Mouse (Mus musculus): ENCODE data around the gene Foxk2. TPM values are rescaled to one million over a fixed set of nuclear protein-coding genes. Genes with fewer than 3 reads are reported as not detected.

Gene Foxk2
- polyA plus RNA-seq, 1 experiment from 2014 or later, result 12.5 TPM

- Histone ChIP-seq H3K27me3 (no peaks in the 10 kb centered on the region), H3K4me2 (peak overlapping the region; percentile 51), H3K4me3 (replicated peaks) (peak overlapping the region; percentile 76; the same call in 1 of the 2 replicates), H3K27ac (peak overlapping the region; percentile 99), H3K36me3 (peaks cover 20% of the 10 kb centered on the region), H3K4me1 (replicated peaks) (peaks cover 16% of the 10 kb centered on the region), H3K9ac (replicated peaks) (no peak overlapping the region), H3K9me3 (no peaks in the 10 kb centered on the region)
- ATAC-seq (ENCODE audit: insufficient number of reproducible peaks, insufficient read depth, low FRiP score, low TSS enrichment, low read depth), result no peak
- WGBS, result 26% methylated on average over 9 of the region's 9 CpGs
Measured at GRCm38 (mm10) chr11:121235475-121236238, 24.1 kb upstream of the Foxk2 start.

DNA sequence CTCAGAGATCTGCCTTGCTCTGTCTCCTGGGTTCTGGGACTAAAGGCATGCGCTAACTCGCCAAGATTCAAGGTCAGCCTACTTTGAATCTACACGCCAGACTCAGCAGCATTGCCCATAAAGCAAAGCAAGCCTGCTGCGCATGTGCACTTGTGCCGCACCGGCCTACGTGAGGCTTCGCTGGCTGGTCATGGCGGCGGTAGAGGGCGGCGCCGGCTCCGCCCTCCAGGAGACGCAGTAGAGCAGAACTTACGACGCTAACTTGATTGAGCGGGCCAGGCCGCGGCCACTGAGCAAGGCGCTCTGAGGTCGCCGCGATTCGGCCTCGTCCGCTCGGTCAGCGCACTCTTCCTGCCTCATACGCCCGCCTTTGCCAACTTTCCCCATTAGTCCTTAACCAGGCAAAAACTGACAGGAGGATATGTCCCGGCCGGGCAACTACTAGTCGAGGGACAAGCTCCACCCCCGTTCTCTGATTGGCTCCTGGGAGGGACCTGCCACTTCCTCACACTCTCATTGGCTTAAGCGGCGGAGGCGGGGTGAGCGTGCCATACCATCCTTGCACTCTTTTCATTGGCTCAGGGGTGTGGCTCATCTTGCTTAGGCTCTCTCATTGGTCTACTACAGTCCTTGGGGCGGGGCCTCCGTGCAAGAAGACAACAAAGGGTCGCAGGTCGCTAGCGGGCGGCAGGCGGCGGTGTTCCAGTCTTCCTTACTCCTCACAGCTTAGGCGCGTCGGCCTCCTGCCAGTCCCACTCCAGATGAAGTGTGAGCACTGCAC, 23.0 kb upstream of the Foxk2 start, which contains the start of gene Narf:
TSS of gene Narf (plus strand) at position 690 of the 781 bp plus-strand sequence.
- peak within 1 kb of the TSS; percentile 99 for H3K27ac ChIP-seq
- under 1% methylated on average over 50 of the region's 50 CpGs for WGBS
- H3K27me3 ChIP-seq, result no peaks in the 10 kb centered on the region
- H3K4me1 ChIP-seq (replicated peaks), result peaks cover 16% of the 10 kb centered on the region
- ATAC-seq (ENCODE audit: insufficient number of reproducible peaks, insufficient read depth, low FRiP score, low TSS enrichment, low read depth), result peak; percentile 100
- H3K9ac ChIP-seq (replicated peaks), result peak within 1 kb of the TSS; percentile 75
- H3K9me3 ChIP-seq, result no peaks in the 10 kb centered on the region
- peak within 1 kb of the TSS; percentile 55 for H3K4me2 ChIP-seq
- peaks cover 31% of the 10 kb centered on the region for H3K36me3 ChIP-seq
- peak within 1 kb of the TSS; percentile 76 for H3K4me3 ChIP-seq (replicated peaks)

GRCm38 (mm10) chr11:121237345-121238128, 22.3 kb upstream of the Foxk2 start:
- 7% methylated on average over 28 of the region's 28 CpGs for WGBS
- peak overlapping the region; percentile 55 for H3K4me2 ChIP-seq
- peak overlapping the region; percentile 76 for H3K4me3 ChIP-seq (replicated peaks)
- ATAC-seq (ENCODE audit: insufficient number of reproducible peaks, insufficient read depth, low FRiP score, low TSS enrichment, low read depth), result no peak; the same call in 1 of the 2 replicates
- peaks cover 39% of the 10 kb centered on the region for H3K36me3 ChIP-seq
- H3K4me1 ChIP-seq (replicated peaks), result peaks cover 16% of the 10 kb centered on the region
- no peaks in the 10 kb centered on the region for H3K27me3 ChIP-seq
- H3K9ac ChIP-seq (replicated peaks), result peak overlapping the region; percentile 75
- no peaks in the 10 kb centered on the region for H3K9me3 ChIP-seq
- peak overlapping the region; percentile 96 for H3K27ac ChIP-seq

DNA sequence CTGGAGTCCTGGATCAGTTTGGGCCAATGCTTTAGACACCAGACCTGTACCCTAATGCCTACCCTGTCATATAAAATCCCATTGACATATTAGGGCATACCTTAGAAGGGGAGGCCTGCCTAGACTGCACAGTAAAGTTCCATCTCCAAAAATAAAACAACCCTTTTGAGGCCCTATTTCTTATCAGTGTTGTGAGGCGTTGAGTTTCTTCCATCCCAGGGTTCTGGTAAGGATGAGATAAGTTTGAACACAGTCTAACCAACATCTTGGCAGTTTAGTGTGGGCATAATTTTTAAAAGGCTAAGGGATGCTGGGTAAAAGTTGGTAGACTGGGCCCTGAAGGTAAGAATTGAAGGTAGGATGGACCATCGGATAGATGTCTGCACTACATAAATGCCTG, 20.1 kb upstream of the Foxk2 start:
- peaks cover 16% of the 10 kb centered on the region for H3K4me1 ChIP-seq (replicated peaks)
- H3K4me2 ChIP-seq, result no peak overlapping the region
- 97% methylated on average over 2 of the region's 2 CpGs for WGBS
- no peaks in the 10 kb centered on the region for H3K27me3 ChIP-seq
- ATAC-seq (ENCODE audit: insufficient number of reproducible peaks, insufficient read depth, low FRiP score, low TSS enrichment, low read depth), result no peak
- H3K9me3 ChIP-seq, result no peaks in the 10 kb centered on the region
- no peak overlapping the region for H3K27ac ChIP-seq
- no peak overlapping the region for H3K4me3 ChIP-seq (replicated peaks)
- H3K36me3 ChIP-seq, result peaks cover 59% of the 10 kb centered on the region
- no peak overlapping the region for H3K9ac ChIP-seq (replicated peaks)

GRCm38 (mm10) chr11:121250196-121250595, 9.6 kb upstream of the Foxk2 start:
- no peak for ATAC-seq (ENCODE audit: insufficient number of reproducible peaks, insufficient read depth, low FRiP score, low TSS enrichment, low read depth)
- Histone ChIP-seq H3K9me3 (no peaks in the 10 kb centered on the region), H3K4me1 (replicated peaks) (no peaks in the 10 kb centered on the region), H3K4me3 (replicated peaks) (no peak overlapping the region), H3K27me3 (no peaks in the 10 kb centered on the region), H3K4me2 (no peak overlapping the region), H3K36me3 (peaks cover 98% of the 10 kb centered on the region), H3K9ac (replicated peaks) (no peak overlapping the region), H3K27ac (no peak overlapping the region)
- WGBS, result 86% methylated on average over 8 of the region's 8 CpGs

- Histone ChIP-seq H3K4me1 (replicated peaks) (peaks cover 18% of the 10 kb centered on the region), H3K9ac (replicated peaks) (peak overlapping the region; percentile 96), H3K36me3 (peaks cover 47% of the 10 kb centered on the region), H3K27me3 (no peaks in the 10 kb centered on the region), H3K9me3 (no peaks in the 10 kb centered on the region), H3K27ac (peak overlapping the region; percentile 85), H3K4me2 (peak overlapping the region; percentile 95), H3K4me3 (replicated peaks) (peak overlapping the region; percentile 99)
- peak; percentile 5; the same call in 1 of the 2 replicates for ATAC-seq (ENCODE audit: insufficient number of reproducible peaks, insufficient read depth, low FRiP score, low TSS enrichment, low read depth)
- under 1% methylated on average over 56 of the region's 60 CpGs for WGBS
Measured at GRCm38 (mm10) chr11:121260211-121260906, 569 bp downstream of the Foxk2 start.

- Histone ChIP-seq H3K36me3 (peaks cover 47% of the 10 kb centered on the region), H3K27ac (no peak overlapping the region)
Measured at GRCm38 (mm10) chr11:121261074-121261473, 1.3 kb downstream of the Foxk2 start.

GRCm38 (mm10) chr11:121277516-121277915, 17.7 kb downstream of the Foxk2 start:
- Histone ChIP-seq H3K36me3 (peaks cover 28% of the 10 kb centered on the region), H3K4me3 (replicated peaks) (no peak overlapping the region), H3K9ac (replicated peaks) (no peak overlapping the region), H3K27ac (no peak overlapping the region), H3K27me3 (no peaks in the 10 kb centered on the region), H3K9me3 (no peaks in the 10 kb centered on the region), H3K4me2 (no peak overlapping the region), H3K4me1 (replicated peaks) (no peaks in the 10 kb centered on the region)
- 87% methylated on average over 8 of the region's 8 CpGs for WGBS
- ATAC-seq (ENCODE audit: insufficient number of reproducible peaks, insufficient read depth, low FRiP score, low TSS enrichment, low read depth), result no peak

More at GRCm38 (mm10) chr11:121261074-121261473, 1.3 kb downstream of the Foxk2 start:
- ATAC-seq (ENCODE audit: insufficient number of reproducible peaks, insufficient read depth, low FRiP score, low TSS enrichment, low read depth), result no peak
- Histone ChIP-seq H3K9me3 (no peaks in the 10 kb centered on the region), H3K9ac (replicated peaks) (peak overlapping the region; percentile 96), H3K4me2 (peak overlapping the region; percentile 95), H3K27me3 (no peaks in the 10 kb centered on the region), H3K4me3 (replicated peaks) (peak overlapping the region; percentile 99), H3K4me1 (replicated peaks) (peaks cover 18% of the 10 kb centered on the region)
- WGBS, result 45% methylated on average over 2 of the region's 2 CpGs

DNA sequence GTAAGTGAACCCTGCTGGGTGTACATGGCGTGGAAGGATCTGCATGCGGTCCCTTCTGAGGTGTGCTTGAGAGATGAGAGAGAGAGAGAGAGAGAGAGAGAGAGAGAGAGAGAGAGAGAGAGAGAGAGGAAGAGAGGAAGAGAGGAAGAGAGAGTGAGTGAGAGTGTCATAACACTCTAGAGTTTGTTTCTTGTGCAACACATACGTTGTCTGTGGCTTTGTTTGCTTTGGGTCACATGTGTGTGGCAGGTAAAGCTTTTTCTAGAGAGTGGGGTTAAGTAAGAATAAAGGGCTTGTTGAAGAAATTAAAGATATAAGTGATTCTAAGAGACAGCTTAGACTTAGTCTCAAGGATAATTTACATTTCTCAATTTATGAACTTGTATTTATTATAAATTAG, 18.2 kb downstream of the Foxk2 start:
- Histone ChIP-seq H3K4me2 (no peak overlapping the region), H3K9me3 (no peaks in the 10 kb centered on the region), H3K27me3 (no peaks in the 10 kb centered on the region), H3K4me3 (replicated peaks) (no peak overlapping the region), H3K9ac (replicated peaks) (no peak overlapping the region), H3K27ac (no peak overlapping the region), H3K4me1 (replicated peaks) (no peaks in the 10 kb centered on the region), H3K36me3 (peaks cover 24% of the 10 kb centered on the region)
- 98% methylated on average over 3 of the region's 3 CpGs for WGBS
- no peak for ATAC-seq (ENCODE audit: insufficient number of reproducible peaks, insufficient read depth, low FRiP score, low TSS enrichment, low read depth)

DNA sequence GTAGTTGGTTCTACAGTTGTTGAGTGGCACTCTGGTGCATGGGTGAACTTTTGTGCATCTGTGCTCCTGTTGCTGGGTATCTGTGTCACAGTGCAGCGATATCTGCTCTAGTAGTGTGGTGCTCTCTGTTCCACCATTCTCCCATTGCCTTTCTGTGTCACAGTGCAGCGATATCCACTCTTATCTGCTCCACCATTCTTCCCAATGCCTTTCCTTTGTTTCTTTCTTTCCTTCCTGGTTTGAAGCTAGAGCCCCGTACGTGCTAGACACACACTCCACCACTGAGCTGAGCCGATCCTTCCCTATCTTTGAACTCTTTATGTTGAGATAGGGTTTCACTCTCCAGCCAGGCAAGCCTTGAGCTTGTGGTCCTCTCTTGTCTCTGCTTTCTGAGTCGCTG, 23.1 kb downstream of the Foxk2 start:
- Histone ChIP-seq H3K27ac (no peak overlapping the region), H3K4me3 (replicated peaks) (no peak overlapping the region), H3K9me3 (no peaks in the 10 kb centered on the region), H3K4me1 (replicated peaks) (no peaks in the 10 kb centered on the region), H3K9ac (replicated peaks) (no peak overlapping the region), H3K4me2 (no peak overlapping the region), H3K36me3 (peaks cover 37% of the 10 kb centered on the region), H3K27me3 (no peaks in the 10 kb centered on the region)
- 93% methylated on average over 6 of the region's 6 CpGs for WGBS
- ATAC-seq (ENCODE audit: insufficient number of reproducible peaks, insufficient read depth, low FRiP score, low TSS enrichment, low read depth), result no peak
